Mouse (Mus musculus): ENCODE measurements around the gene Cks2. TPM values are rescaled to one million over a fixed set of nuclear protein-coding genes. Genes with fewer than 3 reads are reported as not detected.

Gene Cks2
- polyA plus RNA-seq, 1 experiment from 2014 or later: 69.3 TPM

DNA sequence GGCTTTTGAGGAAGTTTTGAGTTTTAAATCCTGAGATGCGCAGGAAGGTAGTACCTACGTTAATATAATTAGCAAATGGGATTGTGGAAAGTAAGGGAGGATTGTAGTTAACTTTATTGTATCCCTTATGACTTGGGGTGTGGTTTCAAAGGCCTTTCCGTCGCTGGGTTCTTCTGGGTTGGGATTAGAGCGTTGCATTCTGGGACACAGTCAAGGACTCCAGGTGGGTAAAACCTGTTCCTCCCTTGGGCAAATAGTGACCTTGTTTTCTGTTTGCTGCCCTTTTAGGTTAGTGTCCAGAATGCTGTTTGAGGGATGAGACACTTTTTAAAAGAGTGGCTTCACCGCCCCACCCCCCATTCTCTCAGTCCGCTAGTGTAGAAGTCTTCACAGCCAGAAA, 840 bp downstream of the Cks2 start:
- Histone ChIP-seq H3K9me3 (ENCODE audit: control insufficient read depth, low read length) (no peaks in the 10 kb centered on the region), H3K27me3 (ENCODE audit: control insufficient read depth, insufficient read depth, low read length) (no peaks in the 10 kb centered on the region), H3K4me3 (replicated peaks; ENCODE audit: low read depth, low read length) (peak overlapping the region; percentile 55), H3K4me2 (ENCODE audit: low read length) (peak overlapping the region; percentile 85), H3K36me3 (ENCODE audit: control insufficient read depth, insufficient read depth, low read length) (no peaks in the 10 kb centered on the region), H3K27ac (replicated peaks; ENCODE audit: low read depth, low read length) (no peak overlapping the region), H3K9ac (replicated peaks; ENCODE audit: low read length) (peak overlapping the region; percentile 51; the same call in 1 of the 2 replicates), H3K4me1 (ENCODE audit: control insufficient read depth, insufficient read depth, low read length) (peaks cover 7% of the 10 kb centered on the region; the same call in 1 of the 2 replicates)
- 0% methylated on average over 7 of the region's 7 CpGs for WGBS
- peak; percentile 6 for DNase-seq
- ATAC-seq (ENCODE audit: low FRiP score, low TSS enrichment): no peak

- H3K27ac ChIP-seq (replicated peaks; ENCODE audit: low read depth, low read length): no peak overlapping the region
- H3K9me3 ChIP-seq (ENCODE audit: control insufficient read depth, low read length): no peaks in the 10 kb centered on the region
- H3K4me3 ChIP-seq (replicated peaks; ENCODE audit: low read depth, low read length): peak overlapping the region; percentile 55
- ATAC-seq (ENCODE audit: low FRiP score, low TSS enrichment) (no peak), DNase-seq (no peak)
- WGBS: 23% methylated on average over 3 of the region's 3 CpGs
- H3K4me2 ChIP-seq (ENCODE audit: low read length): peak overlapping the region; percentile 85
- H3K4me1 ChIP-seq (ENCODE audit: control insufficient read depth, insufficient read depth, low read length): peaks cover 10% of the 10 kb centered on the region; the same call in 1 of the 2 replicates
- H3K27me3 ChIP-seq (ENCODE audit: control insufficient read depth, insufficient read depth, low read length): no peaks in the 10 kb centered on the region
- no peak overlapping the region for H3K9ac ChIP-seq (replicated peaks; ENCODE audit: low read length)
- H3K36me3 ChIP-seq (ENCODE audit: control insufficient read depth, insufficient read depth, low read length): no peaks in the 10 kb centered on the region
Observed at GRCm38 (mm10) chr13:51646362-51647027, 1.5 kb downstream of the Cks2 start.

DNA sequence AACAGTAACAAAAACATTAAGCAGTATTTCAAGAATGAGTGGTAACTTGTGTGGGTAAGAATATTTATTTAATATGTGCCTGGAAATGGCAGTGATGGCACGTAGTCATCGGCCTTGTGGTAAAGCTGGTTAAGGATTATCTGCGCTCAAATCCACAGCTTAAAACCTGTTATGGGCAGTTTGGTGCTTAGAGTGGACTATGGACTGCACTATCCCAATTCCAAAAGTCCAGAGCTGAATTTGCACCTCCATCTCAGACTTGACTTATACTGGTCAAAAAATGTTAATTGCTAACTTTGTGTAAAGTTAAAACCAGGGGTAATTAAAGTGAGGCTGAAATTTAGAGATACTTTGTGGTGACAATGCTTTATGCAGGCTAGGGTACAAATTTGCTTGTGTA, 2.7 kb downstream of the Cks2 start:
- ATAC-seq (ENCODE audit: low FRiP score, low TSS enrichment) (no peak), DNase-seq (no peak)
- no peak overlapping the region for H3K9ac ChIP-seq (replicated peaks; ENCODE audit: low read length)
- no peaks in the 10 kb centered on the region for H3K36me3 ChIP-seq (ENCODE audit: control insufficient read depth, insufficient read depth, low read length)
- no peaks in the 10 kb centered on the region for H3K27me3 ChIP-seq (ENCODE audit: control insufficient read depth, insufficient read depth, low read length)
- H3K27ac ChIP-seq (replicated peaks; ENCODE audit: low read depth, low read length): no peak overlapping the region
- H3K4me1 ChIP-seq (ENCODE audit: control insufficient read depth, insufficient read depth, low read length): peaks cover 14% of the 10 kb centered on the region; the same call in 1 of the 2 replicates
- no peaks in the 10 kb centered on the region for H3K9me3 ChIP-seq (ENCODE audit: control insufficient read depth, low read length)
- no peak overlapping the region for H3K4me3 ChIP-seq (replicated peaks; ENCODE audit: low read depth, low read length)
- 90% methylated on average over 3 of the region's 3 CpGs for WGBS
- H3K4me2 ChIP-seq (ENCODE audit: low read length): no peak overlapping the region

- H3K36me3 ChIP-seq (ENCODE audit: control insufficient read depth, insufficient read depth, low read length): no peaks in the 10 kb centered on the region
- 90% methylated on average over 4 of the region's 4 CpGs for WGBS
- no peaks in the 10 kb centered on the region for H3K9me3 ChIP-seq (ENCODE audit: control insufficient read depth, low read length)
- no peak overlapping the region for H3K4me3 ChIP-seq (replicated peaks; ENCODE audit: low read depth, low read length)
- H3K27ac ChIP-seq (replicated peaks; ENCODE audit: low read depth, low read length): no peak overlapping the region
- peaks cover 14% of the 10 kb centered on the region; the same call in 1 of the 2 replicates for H3K4me1 ChIP-seq (ENCODE audit: control insufficient read depth, insufficient read depth, low read length)
- no peak for ATAC-seq (ENCODE audit: low FRiP score, low TSS enrichment)
- no peaks in the 10 kb centered on the region for H3K27me3 ChIP-seq (ENCODE audit: control insufficient read depth, insufficient read depth, low read length)
- DNase-seq: no peak
- no peak overlapping the region for H3K4me2 ChIP-seq (ENCODE audit: low read length)
- H3K9ac ChIP-seq (replicated peaks; ENCODE audit: low read length): no peak overlapping the region
Observed at GRCm38 (mm10) chr13:51648237-51648636, 3.2 kb downstream of the Cks2 start.

GRCm38 (mm10) chr13:51649740-51650139, 4.7 kb downstream of the Cks2 start:
- DNase-seq (no peak), ATAC-seq (ENCODE audit: low FRiP score, low TSS enrichment) (no peak)
- H3K4me3 ChIP-seq (replicated peaks; ENCODE audit: low read depth, low read length): no peak overlapping the region
- H3K9me3 ChIP-seq (ENCODE audit: control insufficient read depth, low read length): no peaks in the 10 kb centered on the region
- WGBS: 54% methylated on average over 1 of the region's 1 CpGs
- no peak overlapping the region for H3K9ac ChIP-seq (replicated peaks; ENCODE audit: low read length)
- no peak overlapping the region for H3K4me2 ChIP-seq (ENCODE audit: low read length)
- no peak overlapping the region for H3K27ac ChIP-seq (replicated peaks; ENCODE audit: low read depth, low read length)
- H3K36me3 ChIP-seq (ENCODE audit: control insufficient read depth, insufficient read depth, low read length): no peaks in the 10 kb centered on the region
- no peaks in the 10 kb centered on the region for H3K27me3 ChIP-seq (ENCODE audit: control insufficient read depth, insufficient read depth, low read length)
- H3K4me1 ChIP-seq (ENCODE audit: control insufficient read depth, insufficient read depth, low read length): peaks cover 14% of the 10 kb centered on the region; the same call in 1 of the 2 replicates

- no peaks in the 10 kb centered on the region for H3K27me3 ChIP-seq (ENCODE audit: control insufficient read depth, insufficient read depth, low read length)
- peaks cover 9% of the 10 kb centered on the region; the same call in 1 of the 2 replicates for H3K4me1 ChIP-seq (ENCODE audit: control insufficient read depth, insufficient read depth, low read length)
- DNase-seq (peak; percentile 98), ATAC-seq (ENCODE audit: low FRiP score, low TSS enrichment) (peak; percentile 96)
- peak within 1 kb of the TSS; percentile 75 for H3K9ac ChIP-seq (replicated peaks; ENCODE audit: low read length)
- peak within 1 kb of the TSS; percentile 78 for H3K4me3 ChIP-seq (replicated peaks; ENCODE audit: low read depth, low read length)
- peak within 1 kb of the TSS; percentile 87 for H3K27ac ChIP-seq (replicated peaks; ENCODE audit: low read depth, low read length)
- H3K4me2 ChIP-seq (ENCODE audit: low read length): peak within 1 kb of the TSS; percentile 80
- under 1% methylated on average over 69 of the region's 69 CpGs for WGBS
- H3K9me3 ChIP-seq (ENCODE audit: control insufficient read depth, low read length): no peaks in the 10 kb centered on the region
- peaks cover 17% of the 10 kb centered on the region for H3K36me3 ChIP-seq (ENCODE audit: control insufficient read depth, insufficient read depth, low read length)
Observed at GRCm38 (mm10) chr13:51651408-51652064, 6.5 kb downstream of the Cks2 start, which contains the start of gene Secisbp2. Secisbp2 (plus strand) TSS chr13:51651697.

DNA sequence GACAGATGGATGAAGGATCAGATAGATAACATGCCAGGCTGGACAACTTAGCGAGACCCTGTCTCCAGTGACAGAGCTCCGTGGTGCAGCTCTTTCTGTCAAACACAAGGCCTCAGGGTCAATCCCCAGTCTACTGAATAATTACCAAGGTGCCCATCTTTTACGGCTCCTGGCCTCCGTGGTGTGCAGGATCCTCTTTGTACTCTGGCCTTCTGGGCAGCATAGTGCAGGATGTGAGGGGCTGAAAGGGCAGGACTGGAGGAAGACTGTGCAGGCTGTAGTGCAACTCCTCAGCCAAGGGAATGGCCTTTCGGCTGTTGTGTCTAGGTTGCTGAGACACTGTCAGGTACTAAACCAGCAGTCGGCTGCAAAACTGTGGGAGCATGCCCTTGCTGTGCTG, 8.1 kb downstream of the Cks2 start:
- no peak overlapping the region for H3K4me2 ChIP-seq (ENCODE audit: low read length)
- no peak for ATAC-seq (ENCODE audit: low FRiP score, low TSS enrichment)
- H3K4me3 ChIP-seq (replicated peaks; ENCODE audit: low read depth, low read length): no peak overlapping the region
- 97% methylated on average over 6 of the region's 6 CpGs for WGBS
- no peak overlapping the region for H3K9ac ChIP-seq (replicated peaks; ENCODE audit: low read length)
- H3K4me1 ChIP-seq (ENCODE audit: control insufficient read depth, insufficient read depth, low read length): peaks cover 9% of the 10 kb centered on the region; the same call in 1 of the 2 replicates
- H3K27ac ChIP-seq (replicated peaks; ENCODE audit: low read depth, low read length): no peak overlapping the region
- H3K9me3 ChIP-seq (ENCODE audit: control insufficient read depth, low read length): no peaks in the 10 kb centered on the region
- no peaks in the 10 kb centered on the region for H3K27me3 ChIP-seq (ENCODE audit: control insufficient read depth, insufficient read depth, low read length)
- H3K36me3 ChIP-seq (ENCODE audit: control insufficient read depth, insufficient read depth, low read length): peaks cover 33% of the 10 kb centered on the region
- no peak for DNase-seq

DNA sequence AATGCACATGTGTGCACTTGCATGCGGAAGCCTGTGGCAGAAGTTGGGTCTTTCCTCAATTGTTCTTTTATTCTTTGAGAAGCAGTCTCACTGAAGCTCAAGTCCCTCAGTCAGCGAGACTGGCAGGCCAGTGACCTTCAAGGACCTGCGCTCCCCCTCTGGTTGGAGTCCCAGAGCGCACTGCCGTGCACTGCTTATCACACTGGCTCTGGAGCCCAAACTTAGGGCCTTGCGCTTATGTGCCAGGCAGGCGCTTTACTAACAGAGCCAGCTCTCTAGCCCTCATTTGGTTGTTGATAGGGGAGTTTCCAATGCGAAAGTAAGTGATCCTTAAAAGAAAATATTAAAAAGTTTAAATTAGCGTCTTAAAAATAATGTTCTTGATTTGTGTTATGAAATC, 8.9 kb downstream of the Cks2 start:
- 95% methylated on average over 9 of the region's 9 CpGs for WGBS
- no peak overlapping the region for H3K4me2 ChIP-seq (ENCODE audit: low read length)
- H3K9ac ChIP-seq (replicated peaks; ENCODE audit: low read length): no peak overlapping the region

More for the DNA sequence above, 8.9 kb downstream of the Cks2 start:
- Histone ChIP-seq H3K36me3 (ENCODE audit: control insufficient read depth, insufficient read depth, low read length) (peaks cover 39% of the 10 kb centered on the region), H3K27me3 (ENCODE audit: control insufficient read depth, insufficient read depth, low read length) (no peaks in the 10 kb centered on the region), H3K9me3 (ENCODE audit: control insufficient read depth, low read length) (no peaks in the 10 kb centered on the region), H3K27ac (replicated peaks; ENCODE audit: low read depth, low read length) (no peak overlapping the region), H3K4me1 (ENCODE audit: control insufficient read depth, insufficient read depth, low read length) (peaks cover 9% of the 10 kb centered on the region; the same call in 1 of the 2 replicates), H3K4me3 (replicated peaks; ENCODE audit: low read depth, low read length) (no peak overlapping the region)
- ATAC-seq (ENCODE audit: low FRiP score, low TSS enrichment): no peak
- DNase-seq: no peak
